Mouse (Mus musculus): Measurements from ENCODE around the gene Ankrd52. TPM values are rescaled to one million over a fixed set of nuclear protein-coding genes. Genes with fewer than 3 reads are reported as not detected.

Ankrd52 gene
- total and polyA plus RNA-seq, 3 experiments: 4.3 to 51.0 (median 15.3) TPM

- Histone ChIP-seq H3K9ac (ENCODE audit: insufficient read depth, low read depth) (no peak overlapping the region), H3K4me2 (ENCODE audit: insufficient read depth, low read depth, poor library complexity, severe bottlenecking) (no peak overlapping the region), H3K9me3 (replicated peaks; ENCODE audit: low read length) (no peaks in the 10 kb centered on the region), H3K27me3 (replicated peaks) (no peaks in the 10 kb centered on the region), H3K4me1 (ENCODE audit: control insufficient read depth in 1 of 2, insufficient read depth in 2 of 2) (peaks cover 5 to 25% of the 10 kb centered on the region in 2 experiments), H3K27ac (ENCODE audit: insufficient read depth, low read depth) (no peak overlapping the region), H3K79me2 (replicated peaks; ENCODE audit: control insufficient read depth, extremely low read depth, insufficient read depth, poor library complexity, severe bottlenecking) (no peaks in the 10 kb centered on the region), H3K4me3 (replicated peaks in 1 of 3; ENCODE audit: low read depth in 2 of 3, low read length in 2 of 3, poor library complexity in 1 of 3) (no peak overlapping the region), H3K36me3 (replicated peaks in 1 of 2; ENCODE audit: control insufficient read depth in 1 of 2, insufficient read depth in 1 of 2, low read length in 1 of 2) (peaks cover 60 to 86% of the 10 kb centered on the region in 2 experiments)
- dilution Hi-C loops (cut with MboI; ENCODE audit: extremely low pct_ligation_motif_present, extremely low pct_unique_long_range_greater_than_20kb, low sequenced_read_pairs) (no loop called here), in situ Hi-C loops (cut with MboI; ENCODE audit: low pct_ligation_motif_present, low pct_unique_long_range_greater_than_20kb, low sequenced_read_pairs) (no loop called here)
- no peak for DNase-seq (ENCODE audit: extremely low read depth)
- TF ChIP-seq NRF1 (IDR thresholded peaks at IDR 0.05; ENCODE audit: low read depth, low read length) (no peak), RAD21 (IDR thresholded peaks at IDR 0.05; ENCODE audit: low read depth, low read length) (no peak), ZC3H11A (IDR thresholded peaks at IDR 0.05; ENCODE audit: low read depth, low read length) (no peak), MEF2A (IDR thresholded peaks at IDR 0.05; ENCODE audit: borderline replicate concordance, low read depth, low read length) (no peak), RCOR1 (conservative IDR thresholded peaks at IDR 0.05; ENCODE audit: low read depth, low read length) (no peak), KAT2A (IDR thresholded peaks at IDR 0.05; ENCODE audit: insufficient replicate concordance, low read length) (no peak), HCFC1 (IDR thresholded peaks at IDR 0.05; ENCODE audit: low read depth, low read length) (no peak)
These were observed 56.5 kb downstream of the Ankrd52 start for GRCm38 (mm10) chr10:128433417-128433816.

- Histone ChIP-seq H3K9me3 (replicated peaks; ENCODE audit: low read length) (no peaks in the 10 kb centered on the region), H3K79me2 (replicated peaks; ENCODE audit: control insufficient read depth, extremely low read depth, insufficient read depth, poor library complexity, severe bottlenecking) (no peaks in the 10 kb centered on the region), H3K27ac (ENCODE audit: insufficient read depth, low read depth) (no peak overlapping the region), H3K4me1 (ENCODE audit: control insufficient read depth in 1 of 2, insufficient read depth in 2 of 2) (peaks cover 5 to 37% of the 10 kb centered on the region in 2 experiments), H3K9ac (ENCODE audit: insufficient read depth, low read depth) (no peak overlapping the region), H3K36me3 (replicated peaks in 1 of 2; ENCODE audit: control insufficient read depth in 1 of 2, insufficient read depth in 1 of 2, low read length in 1 of 2) (peaks cover 56 to 85% of the 10 kb centered on the region in 2 experiments), H3K4me3 (replicated peaks in 1 of 3; ENCODE audit: low read depth in 2 of 3, low read length in 2 of 3, poor library complexity in 1 of 3) (no peak overlapping the region), H3K4me2 (ENCODE audit: insufficient read depth, low read depth, poor library complexity, severe bottlenecking) (no peak overlapping the region), H3K27me3 (replicated peaks) (no peaks in the 10 kb centered on the region)
- DNase-seq (ENCODE audit: extremely low read depth): no peak
- in situ Hi-C loops (cut with MboI; ENCODE audit: low pct_ligation_motif_present, low pct_unique_long_range_greater_than_20kb, low sequenced_read_pairs) (no loop called here), dilution Hi-C loops (cut with MboI; ENCODE audit: extremely low pct_ligation_motif_present, extremely low pct_unique_long_range_greater_than_20kb, low sequenced_read_pairs) (no loop called here)
- TF ChIP-seq UBTF (IDR thresholded peaks at IDR 0.05; ENCODE audit: low read depth, low read length) (no peak), ZNF384 (IDR thresholded peaks at IDR 0.05; ENCODE audit: low read depth, low read length) (no peak), TCF12 (IDR thresholded peaks at IDR 0.05; ENCODE audit: low read depth, low read length) (no peak), SMC3 (IDR thresholded peaks at IDR 0.05; ENCODE audit: low read depth, low read length) (no peak), USF2 (conservative IDR thresholded peaks at IDR 0.05; ENCODE audit: low read depth, low read length) (no peak), ZMIZ1 (IDR thresholded peaks at IDR 0.05; ENCODE audit: low read depth, low read length) (no peak), RAD21 (IDR thresholded peaks at IDR 0.05; ENCODE audit: low read depth, low read length) (no peak), NELFE (IDR thresholded peaks at IDR 0.05; ENCODE audit: low read depth, low read length) (no peak), HCFC1 (IDR thresholded peaks at IDR 0.05; ENCODE audit: low read depth, low read length) (no peak), NRF1 (IDR thresholded peaks at IDR 0.05; ENCODE audit: low read depth, low read length) (no peak)
These were observed 57.8 kb downstream of the Ankrd52 start for GRCm38 (mm10) chr10:128434681-128435080.
